Mouse (Mus musculus) retina, postnatal 7 days (tissue): Measurements from ENCODE around the gene Sardh.
A peak's percentile ranks its signal among the peaks of the same experiment; 100 is the strongest.

Experiments
- DNase-seq: peaks from one replicate; pipeline ENCODE4 v3.0.0-alpha.2; 2012; ENCODE audit warnings: low read depth, low spot score

Sardh gene

GRCm38 (mm10) chr2:27166999-27167398, 81.1 kb downstream of the Sardh start:
- no peak for DNase-seq

GRCm38 (mm10) chr2:27166074-27166473, 82.1 kb downstream of the Sardh start:
- no peak for DNase-seq

GRCm38 (mm10) chr2:27164796-27165590, 83.1 kb downstream of the Sardh start, which contains the start of gene Dbh:
Gene Dbh (plus strand): TSS chr2:27165233.
- no peak for DNase-seq

- no peak for DNase-seq
Observed at GRCm38 (mm10) chr2:27163851-27164250, 84.3 kb downstream of the Sardh start.

GRCm38 (mm10) chr2:27162656-27163055, 85.5 kb downstream of the Sardh start:
- DNase-seq = peak; percentile 20

GRCm38 (mm10) chr2:27161526-27161925, 86.6 kb downstream of the Sardh start:
- no peak for DNase-seq

- no peak for DNase-seq
Observed at GRCm38 (mm10) chr2:27156596-27156995, 91.5 kb downstream of the Sardh start.

- no peak for DNase-seq
Observed at GRCm38 (mm10) chr2:27154466-27155185, 93.5 kb downstream of the Sardh start.

GRCm38 (mm10) chr2:27149457-27149856, 98.7 kb downstream of the Sardh start:
- no peak for DNase-seq

- DNase-seq = no peak
Observed at GRCm38 (mm10) chr2:27146840-27147239, 101.3 kb downstream of the Sardh start.

GRCm38 (mm10) chr2:27144957-27145356, 103.2 kb downstream of the Sardh start:
- DNase-seq = no peak

GRCm38 (mm10) chr2:27141950-27142693, 106.0 kb downstream of the Sardh start, which contains the start of gene Fam163b:
Gene Fam163b (minus strand): TSS chr2:27142491.
- DNase-seq = peak; percentile 27
